Mouse (Mus musculus) heart, adult 11 months (tissue): Measurements from ENCODE around the gene Trpm3.

Experiments used
- DNase-seq: peaks from one replicate; pipeline ENCODE4 v3.0.0; 2022

The Trpm3 gene

GRCm38 (mm10) chr19:22138590-22139421 lies at the start of gene Trpm3:
Gene Trpm3, plus strand, starts transcription at chr19:22139046.
- peak; percentile 87 for DNase-seq

DNA sequence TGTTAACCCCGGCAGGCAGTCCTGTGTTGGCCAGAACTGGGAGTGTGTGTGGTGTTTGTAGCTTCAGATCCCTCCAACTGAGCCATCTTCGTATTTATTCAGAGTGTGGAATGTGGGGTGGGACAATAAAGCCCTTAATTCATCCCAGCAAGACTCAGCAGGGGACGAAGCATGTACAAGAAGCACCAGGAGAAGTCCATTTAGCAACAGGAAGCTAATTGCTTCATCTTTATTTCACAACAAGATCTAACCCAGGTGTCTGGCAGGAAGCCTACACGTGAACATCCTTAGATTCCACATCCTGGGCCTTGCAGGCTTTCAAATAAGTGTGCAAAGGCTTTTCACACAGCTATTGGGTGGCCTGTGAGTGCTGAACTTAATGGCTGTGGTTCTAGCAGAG lies 38.3 kb upstream of the Trpm3 start:
- no peak for DNase-seq

DNA sequence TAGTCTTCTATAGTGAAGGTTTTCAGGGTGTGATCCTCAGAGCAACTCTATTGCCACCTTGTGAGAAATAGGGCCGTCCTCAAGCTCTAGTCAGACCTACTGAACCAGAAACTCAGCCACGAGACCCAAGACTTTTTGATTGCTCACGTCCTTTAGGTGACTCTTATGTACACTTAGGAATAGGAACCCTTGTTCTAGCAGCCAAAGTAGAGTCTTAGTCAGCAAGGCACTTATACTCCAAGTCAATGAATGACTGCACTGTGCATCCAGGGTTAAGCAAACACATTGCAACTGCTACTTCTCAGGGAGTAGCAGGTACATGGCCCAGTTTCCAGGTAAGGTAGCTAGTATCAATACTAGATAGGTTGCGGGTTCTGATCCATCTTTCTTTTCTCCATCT lies 35.0 kb upstream of the Trpm3 start:
- no peak for DNase-seq

DNA sequence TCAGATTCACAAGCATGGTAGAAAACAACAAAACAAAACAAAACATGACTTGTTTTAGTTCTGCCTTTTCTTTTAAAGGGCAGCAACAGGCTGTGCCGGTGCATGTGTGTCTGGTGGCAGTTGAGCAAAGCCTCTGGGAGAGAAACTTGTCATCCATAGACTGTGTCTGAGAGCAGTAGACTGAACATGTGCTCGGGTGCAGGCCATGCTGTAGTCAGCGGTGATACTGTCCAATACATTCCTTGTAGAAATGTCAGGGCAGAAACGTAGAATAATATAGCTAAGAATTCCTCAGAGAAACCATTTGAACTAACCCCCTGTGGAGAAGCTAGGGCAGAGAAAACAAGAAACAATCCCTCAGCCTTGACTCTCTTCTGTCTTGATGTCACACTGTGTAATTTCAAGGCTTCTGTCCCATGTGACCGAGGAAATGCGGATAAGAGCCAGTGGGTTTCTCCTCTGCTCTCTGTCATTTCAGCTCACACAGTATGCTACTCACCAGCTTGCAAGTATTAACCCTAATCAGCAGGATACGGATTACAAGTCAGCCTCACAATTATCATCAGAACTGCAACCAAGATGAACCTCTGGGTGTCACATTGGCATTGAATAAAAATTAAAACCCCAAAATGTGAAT lies 33.9 kb upstream of the Trpm3 start:
- no peak for DNase-seq

DNA sequence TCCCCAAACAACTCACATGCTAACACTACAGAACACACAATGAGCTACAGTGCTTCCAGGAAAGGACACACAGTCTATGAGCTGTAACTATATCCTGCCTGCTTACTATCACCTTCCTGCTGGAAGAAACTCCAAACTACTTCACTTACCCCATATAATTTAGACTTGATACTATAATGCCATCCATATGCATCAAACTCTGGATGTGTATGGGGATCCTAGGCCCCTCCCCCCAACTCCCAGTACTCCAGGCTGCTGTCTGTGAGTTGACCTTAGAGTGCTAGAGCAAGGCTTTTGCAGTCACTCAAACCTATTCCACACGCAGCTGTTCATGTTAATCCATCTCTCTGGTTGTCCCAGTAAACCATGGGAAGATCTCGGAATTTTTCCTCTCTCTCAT lies 33.2 kb upstream of the Trpm3 start:
- DNase-seq = no peak

DNA sequence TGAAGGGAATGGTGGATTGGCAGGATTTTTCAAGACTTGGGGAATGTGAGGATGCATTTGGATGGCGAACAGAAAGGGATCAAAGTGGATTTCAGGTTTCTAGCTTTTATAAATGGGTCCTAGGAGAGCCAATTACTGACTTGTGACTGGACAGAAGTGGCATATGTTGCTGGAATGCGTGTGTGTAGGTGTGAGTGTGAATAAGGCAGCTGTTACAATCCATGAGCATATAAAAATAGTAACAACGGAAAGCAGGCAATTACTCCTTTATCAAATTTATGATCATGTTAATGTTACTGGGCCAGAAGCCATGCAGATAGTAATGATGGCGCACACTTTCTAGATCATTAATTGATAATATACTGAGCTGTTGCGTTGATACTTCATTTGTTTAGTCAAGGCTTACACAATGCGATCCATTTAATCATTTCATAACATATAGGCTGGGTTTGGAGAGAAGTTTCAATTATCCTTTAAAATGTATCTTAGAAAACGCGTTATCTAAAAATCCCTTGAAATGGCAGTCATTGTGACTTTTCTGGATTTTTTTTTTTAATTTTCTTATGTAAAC lies 29.9 kb upstream of the Trpm3 start:
- DNase-seq = no peak

DNA sequence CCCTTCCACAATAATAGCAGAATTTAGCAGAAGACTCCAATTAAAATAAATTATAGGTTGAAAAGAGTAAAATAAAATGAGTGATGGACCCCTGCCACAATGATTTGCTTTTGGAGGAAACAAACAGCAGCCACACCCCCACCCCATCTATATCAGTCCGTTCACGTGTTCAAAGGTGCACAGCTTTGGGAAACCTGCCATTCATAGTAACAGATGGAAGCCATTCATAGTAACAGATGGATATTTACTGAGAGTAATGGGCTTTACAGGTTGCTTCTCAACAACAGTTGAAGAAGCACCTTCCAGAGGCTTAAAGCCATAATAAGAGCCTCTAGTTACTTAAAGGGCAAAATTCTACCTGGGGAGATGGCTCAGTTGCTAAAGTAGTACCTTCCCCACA lies 17.9 kb upstream of the Trpm3 start:
- DNase-seq = no peak

GRCm38 (mm10) chr19:22121631-22122030 lies 17.2 kb upstream of the Trpm3 start:
- DNase-seq = peak; percentile 17

DNA sequence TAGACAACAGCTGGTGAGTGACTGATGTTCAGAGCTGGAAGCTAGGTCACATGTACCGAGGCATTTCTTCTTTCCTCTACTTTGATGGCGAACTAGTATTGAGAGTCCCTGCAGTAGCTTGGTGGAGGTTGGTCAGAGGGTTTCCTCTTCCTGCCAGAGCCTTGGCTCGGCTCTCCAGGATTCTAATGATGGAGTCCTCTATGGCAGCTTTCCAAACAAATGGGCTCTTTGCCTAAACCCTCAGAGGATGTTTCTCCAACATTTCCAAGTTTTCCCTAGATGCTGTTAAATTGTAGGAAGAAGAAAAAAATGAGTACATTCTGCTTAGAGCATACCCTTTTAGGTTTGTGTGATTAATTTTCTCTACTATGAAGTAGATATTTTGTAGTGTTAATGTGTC lies 6.2 kb upstream of the Trpm3 start:
- no peak for DNase-seq

GRCm38 (mm10) chr19:22178549-22178948 lies 39.7 kb downstream of the Trpm3 start:
- DNase-seq = no peak

GRCm38 (mm10) chr19:22179017-22179416 lies 40.2 kb downstream of the Trpm3 start:
- DNase-seq = peak; percentile 89

- no peak for DNase-seq
Observed at GRCm38 (mm10) chr19:22180136-22180535, 41.3 kb downstream of the Trpm3 start.

- DNase-seq = no peak
Observed at GRCm38 (mm10) chr19:22189716-22190115, 50.9 kb downstream of the Trpm3 start.

DNA sequence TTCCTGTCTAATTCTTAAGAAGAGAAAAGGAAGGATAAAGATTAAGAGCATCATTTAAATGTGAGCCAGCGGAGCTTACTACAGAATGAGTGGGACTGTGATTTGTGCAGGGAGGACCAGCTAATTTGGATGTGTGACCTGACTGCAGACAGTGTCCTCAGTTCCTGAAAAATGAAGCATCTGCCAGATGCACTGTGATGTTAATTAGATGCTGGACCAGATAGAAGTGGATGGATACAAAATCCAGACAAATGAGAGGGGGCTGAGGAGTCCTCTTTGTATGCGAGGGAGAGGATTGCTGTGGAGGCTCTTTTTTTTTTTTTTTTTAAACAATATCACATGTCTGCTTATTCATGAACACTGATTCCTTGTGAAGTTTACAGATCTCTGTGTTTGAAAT lies 83.7 kb downstream of the Trpm3 start:
- no peak for DNase-seq

DNA sequence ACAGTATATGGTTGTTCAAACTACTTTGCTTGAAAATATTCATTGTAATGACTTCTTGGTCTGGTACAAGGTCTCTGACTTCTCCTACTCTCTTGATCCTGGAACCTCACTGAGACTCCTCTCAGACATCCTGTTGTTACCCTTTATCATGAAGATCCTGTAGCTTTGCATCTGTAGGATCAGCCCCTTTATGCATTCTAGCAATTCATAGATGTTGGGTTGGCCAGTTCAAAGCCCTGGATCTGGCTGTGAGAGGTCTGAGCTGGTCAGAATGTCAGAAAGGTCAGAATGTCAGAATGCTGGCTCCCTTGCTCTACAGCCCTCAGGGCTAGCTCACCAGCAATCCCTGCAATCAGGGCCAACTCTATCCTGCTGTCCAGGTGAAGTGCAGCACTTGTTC lies 95.3 kb downstream of the Trpm3 start:
- DNase-seq = no peak

- DNase-seq = no peak
Observed at GRCm38 (mm10) chr19:22249076-22249475, 110.2 kb downstream of the Trpm3 start.

- peak; percentile 65 for DNase-seq
Observed at GRCm38 (mm10) chr19:22272916-22273315, 134.1 kb downstream of the Trpm3 start.

GRCm38 (mm10) chr19:22284651-22285050 lies 145.8 kb downstream of the Trpm3 start:
- DNase-seq = no peak

DNA sequence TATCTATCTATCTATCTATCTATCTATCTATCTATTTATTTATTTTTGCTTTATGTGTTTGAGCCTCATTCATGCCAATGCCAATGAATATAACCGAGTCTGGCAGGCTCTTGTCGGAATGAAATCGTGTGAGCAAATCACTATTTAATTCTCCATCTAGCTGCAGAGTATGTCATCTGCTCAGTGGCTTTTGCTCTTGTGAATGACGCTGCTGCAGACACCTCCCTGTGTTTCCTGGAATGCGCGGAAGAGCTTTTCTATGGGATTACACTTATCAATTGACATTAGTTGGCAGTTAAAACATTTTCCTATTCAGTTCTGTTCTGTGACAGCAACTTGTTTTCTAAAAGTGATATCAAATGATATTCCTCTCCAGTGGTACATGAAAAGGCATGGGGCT lies 153.8 kb downstream of the Trpm3 start:
- DNase-seq = no peak

DNA sequence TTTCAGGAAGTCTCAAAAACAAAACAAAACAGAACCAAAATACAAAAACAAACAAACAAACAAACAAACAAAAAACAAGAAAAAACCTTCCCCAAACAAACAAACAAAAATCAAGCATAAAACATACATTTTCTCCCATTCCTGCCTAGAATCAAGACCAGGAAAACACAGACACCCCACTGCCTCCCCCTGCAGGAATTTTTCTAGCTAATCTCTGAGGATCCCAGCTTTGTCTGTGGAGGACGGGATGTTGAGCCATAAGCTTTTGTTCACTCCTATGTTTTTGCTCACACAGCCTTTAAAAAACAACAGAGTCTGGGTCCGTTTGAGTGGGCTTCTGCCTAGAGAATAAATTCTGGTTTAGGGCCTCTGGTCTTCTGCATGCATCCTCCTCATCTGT lies 162.1 kb downstream of the Trpm3 start:
- no peak for DNase-seq

DNA sequence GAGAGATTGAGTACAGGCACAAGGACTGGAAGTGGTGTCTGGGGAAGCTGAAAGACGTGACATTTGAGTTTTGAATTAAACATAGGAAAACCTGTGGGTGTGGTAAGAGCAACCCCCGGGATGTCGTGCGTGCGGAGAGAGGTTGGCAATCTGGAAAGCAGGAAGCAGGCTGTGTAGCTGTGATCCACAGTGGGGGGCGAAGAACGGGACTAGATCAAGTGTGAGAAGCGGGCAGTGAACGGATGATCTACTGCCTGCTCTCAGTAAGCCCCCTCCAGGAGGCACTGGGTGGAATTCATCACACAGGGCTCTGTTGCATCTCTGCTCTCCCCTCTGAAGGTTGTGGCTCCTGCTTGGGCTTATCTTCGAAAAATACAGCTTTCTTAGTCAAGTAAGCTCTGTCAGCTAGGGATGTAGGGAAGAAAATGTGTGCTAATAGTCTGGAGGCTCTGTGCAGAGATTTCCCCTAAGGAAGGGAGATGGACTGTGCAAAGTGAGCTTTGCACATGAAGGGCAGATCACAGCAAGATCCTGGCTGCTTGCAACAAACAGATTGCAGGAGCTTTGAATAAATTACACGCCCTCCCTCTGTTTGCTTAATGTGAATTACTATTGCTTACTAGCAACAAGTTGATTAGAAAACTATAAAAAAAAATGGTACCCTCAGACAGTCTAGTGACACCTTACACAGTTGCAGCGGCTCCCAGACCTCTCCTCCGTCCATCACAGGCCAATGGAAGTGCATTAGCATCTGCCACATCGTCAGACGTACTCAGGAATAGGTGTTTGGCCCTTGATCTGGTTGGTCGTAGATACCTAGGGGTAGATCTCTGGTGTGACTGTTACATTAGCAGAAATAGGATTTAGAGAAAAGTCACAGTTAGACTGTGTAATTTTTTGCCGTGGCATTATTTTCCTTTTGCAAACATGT lies 164.4 kb downstream of the Trpm3 start:
- DNase-seq = no peak

DNA sequence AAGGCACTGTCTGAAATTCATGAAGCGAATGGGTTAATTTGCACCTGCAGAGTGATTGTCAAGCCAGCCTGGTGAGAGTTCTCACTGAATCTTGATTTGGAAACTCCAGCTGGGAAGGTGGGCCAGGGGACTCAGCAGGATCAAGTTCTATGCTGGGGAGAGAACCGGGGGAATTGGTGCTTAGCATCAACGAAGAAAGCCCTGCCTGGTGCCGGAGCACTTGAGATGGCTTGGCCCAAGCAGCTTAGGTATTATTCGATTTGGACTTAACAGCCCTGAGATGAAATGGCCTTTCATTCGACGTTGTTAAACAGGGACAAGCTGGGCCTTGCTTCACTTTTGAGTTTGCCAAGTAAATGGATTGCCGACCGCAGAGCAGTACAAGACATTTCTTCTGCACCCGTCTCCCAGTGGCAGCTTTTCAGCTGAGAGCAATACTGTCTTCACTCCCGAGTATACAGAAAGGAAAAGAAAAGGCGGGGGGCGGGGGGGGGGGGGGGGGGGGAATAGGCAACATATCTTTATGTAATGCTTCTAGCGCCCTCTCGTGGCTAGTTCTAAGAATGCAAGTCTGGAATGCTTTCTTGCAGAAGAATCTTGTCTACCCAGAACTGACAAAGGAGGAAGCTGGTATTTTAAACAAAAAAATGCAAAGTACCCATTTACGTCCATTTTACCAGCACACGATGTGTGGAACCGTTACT lies 165.3 kb downstream of the Trpm3 start:
- DNase-seq = peak; percentile 90
